7 mouse cellular contexts compared by ENCODE assay signal in the genomic region with DNA sequence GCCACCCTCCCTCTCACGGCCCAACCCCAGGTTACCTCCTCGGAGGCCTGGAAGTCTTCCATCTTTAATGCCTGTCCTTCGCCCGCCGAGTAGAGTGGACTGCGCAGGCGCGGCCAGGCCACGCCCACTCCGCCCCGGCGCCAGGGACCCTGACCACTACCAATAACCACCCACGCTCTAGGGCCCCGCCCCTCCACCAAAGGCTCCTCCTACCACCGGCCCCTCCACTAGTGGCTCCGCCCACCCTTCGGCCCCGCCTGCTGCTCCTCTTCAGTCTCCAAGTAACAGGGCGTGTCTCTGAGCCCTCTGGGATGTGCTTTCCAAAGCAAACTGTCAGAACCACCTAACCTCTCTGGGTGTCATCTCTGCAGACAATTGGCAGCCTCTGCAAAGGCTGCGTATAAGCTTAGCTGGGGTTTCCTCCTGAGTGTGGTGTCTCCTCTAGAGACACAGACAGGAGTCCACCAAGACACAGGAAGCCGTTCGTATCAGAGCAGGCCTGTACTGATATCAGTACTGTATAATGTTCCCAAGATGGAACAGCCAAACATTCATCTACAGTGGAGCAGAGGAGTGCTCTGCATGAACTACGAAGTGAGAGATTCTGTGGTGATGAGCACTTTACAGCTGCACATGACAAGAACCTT. TPM values are rescaled to one million over a fixed set of nuclear protein-coding genes. Genes with fewer than 3 reads are reported as not detected.
DNase-seq lines count a peak whose midpoint lies in the region; ATAC-seq lines count a peak whose summit lies in the region.
"Not testable (repeated sequence)": the region's sequence is repeated elsewhere in the genome, so short reads cannot be mapped to it uniquely, and the experiment has no call there.

Gene Dynlt1a, minus strand, starts transcription at position 162 of the 647 bp plus-strand sequence.

- H3K9me3 ChIP-seq in embryonic facial prominence, embryonic 10.5 days; midbrain, embryonic 11.5 days (ENCODE audit: control insufficient read depth, low read length): not testable (repeated sequence)

- H3K4me1 ChIP-seq in embryonic facial prominence, embryonic 10.5 days; midbrain, embryonic 11.5 days (ENCODE audit: control insufficient read depth, insufficient read depth, low read length): not testable (repeated sequence)

- H3K9ac ChIP-seq in midbrain, embryonic 11.5 days (ENCODE audit: low read length), result 0 out of 2 replicates have a peak within 1 kb of the TSS, but pooled peaks have one; percentile 20

- intact Hi-C loops in left cerebral cortex, postnatal 4 days (cut with DNase I), result not testable (repeated sequence)

- H3K4me3 ChIP-seq in embryonic facial prominence, embryonic 10.5 days, result peak within 1 kb of the TSS; percentile 60
- peak within 1 kb of the TSS; percentile 35 for H3K4me3 ChIP-seq in midbrain, embryonic 11.5 days (ENCODE audit: low read depth, low read length)

- peak within 1 kb of the TSS; percentile 43 for H3K4me2 ChIP-seq in midbrain, embryonic 11.5 days

- H3K36me3 ChIP-seq in embryonic facial prominence, embryonic 10.5 days (replicated peaks); midbrain, embryonic 11.5 days (ENCODE audit: control insufficient read depth, insufficient read depth, low read length): not testable (repeated sequence)

- not testable (repeated sequence) for H3K27ac ChIP-seq in embryonic facial prominence, embryonic 10.5 days (replicated peaks); midbrain, embryonic 11.5 days (ENCODE audit: low read depth, low read length)

- not testable (repeated sequence) for H3K27me3 ChIP-seq in embryonic facial prominence, embryonic 10.5 days (replicated peaks; ENCODE audit: low read depth, poor library complexity, severe bottlenecking); midbrain, embryonic 11.5 days (ENCODE audit: control insufficient read depth, insufficient read depth, low read length)

- 11% methylated on average over 23 of the region's 23 CpGs for WGBS in embryonic facial prominence, embryonic 10.5 days
- 12% methylated on average over 22 of the region's 23 CpGs for WGBS in midbrain, embryonic 11.5 days

- peak; percentile 92 for ATAC-seq in granulocyte monocyte progenitor cell, adult 5-6 weeks (replicated peaks; ENCODE audit: poor library complexity, severe bottlenecking)
- ATAC-seq in midbrain, embryonic 11.5 days (ENCODE audit: low FRiP score), result peak; percentile 96

- peak; percentile 100 for DNase-seq in adrenal gland, postnatal 14 days
- DNase-seq in embryonic facial prominence, embryonic 10.5 days (ENCODE audit: low spot score), result peak; percentile 98
- DNase-seq in kidney, adult 11 months, result peak; percentile 97
- peak; percentile 100 for DNase-seq in left cerebral cortex, postnatal 4 days
- DNase-seq in midbrain, embryonic 11.5 days (ENCODE audit: low spot score, missing footprints), result peak; percentile 100
- DNase-seq in right cerebral cortex, postnatal 4 days, result peak; percentile 99

RNA-seq across cellular contexts. Expression of gene Dynlt1a, which starts in this region (rescaled TPM):
- 3.8 and 5.3 TPM in 2 replicates for total RNA-seq in adrenal gland, postnatal 14 days (2021)
- 23.0 and 23.3 TPM in 2 replicates for polyA plus RNA-seq in embryonic facial prominence, embryonic 10.5 days (2016; fragmentation: Nextera tagmentation; extraction: Ambion mirVana)
- total RNA-seq in granulocyte monocyte progenitor cell, adult 5-6 weeks (2014; fragmentation: Nextera tagmentation), result 6.5 and 7.7 TPM in 2 replicates
- total RNA-seq in granulocyte monocyte progenitor cell, adult 5-6 weeks (2017), result 6.9 and 7.0 TPM in 2 replicates
- total RNA-seq in left cerebral cortex, postnatal 4 days (2021), result 10 to 100 TPM; 28.1 to 28.8 TPM
- 32.0 and 32.1 TPM in 2 replicates for polyA plus RNA-seq in midbrain, embryonic 11.5 days (2014; fragmentation: Nextera tagmentation; extraction: Ambion mirVana)
